Mouse (Mus musculus): ENCODE measurements around the gene Reln.

- TF ChIP-seq CTCF (IDR thresholded peaks at IDR 0.05; ENCODE audit: borderline replicate concordance, insufficient read depth, low read depth, low read length) (no peak), POLR2A (IDR thresholded peaks at IDR 0.05; ENCODE audit: borderline replicate concordance, insufficient read depth, low read length) (no peak)
These were observed 173.2 kb downstream of the Reln start for GRCm38 (mm10) chr5:22171336-22171735.

Measured in cerebellum, adult 2 months (tissue).